ENCODE assay signal across 8 mouse cellular contexts in the genomic region with DNA sequence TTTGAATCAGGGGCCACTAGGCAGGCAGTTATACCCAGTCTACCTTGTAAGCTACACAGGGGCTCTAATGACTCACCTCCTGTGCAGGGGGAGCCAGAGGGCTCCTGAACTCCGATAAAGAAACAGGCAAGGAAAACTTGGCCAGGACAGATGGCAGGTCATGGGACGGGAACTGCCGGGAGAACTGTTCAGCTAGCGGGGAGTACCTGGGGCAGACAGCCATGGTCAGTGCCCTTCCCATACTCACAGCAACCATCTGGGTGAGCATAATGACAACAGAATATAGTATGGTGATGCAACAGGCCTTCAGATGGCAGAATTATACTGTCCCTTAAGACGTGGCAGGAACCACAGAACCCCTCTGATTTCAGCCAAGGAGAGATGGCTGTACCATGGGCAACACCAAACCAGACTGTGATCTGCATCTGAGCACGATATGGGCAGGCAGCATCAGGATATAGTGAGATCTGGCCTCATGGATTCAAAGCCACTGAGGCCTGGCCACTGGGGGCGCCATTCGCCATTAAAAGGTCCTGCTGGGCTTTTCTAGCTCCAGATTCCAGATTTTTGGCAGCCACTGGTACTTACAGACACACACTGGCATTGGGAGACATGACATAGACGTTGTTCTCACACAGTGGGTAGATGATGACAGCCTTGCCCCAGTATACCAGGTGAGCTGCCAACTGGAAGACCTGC. TPM values are rescaled to one million over a fixed set of nuclear protein-coding genes. Genes with fewer than 3 reads are reported as not detected.
DNase-seq lines count a peak whose midpoint lies in the region; ATAC-seq and TF ChIP-seq lines count a peak whose summit lies in the region.

No protein-coding gene starts in this region.

- no peak overlapping the region for H3K4me2 ChIP-seq in kidney, embryonic 15.5 days
- H3K4me2 ChIP-seq in liver, embryonic 14.5 days (ENCODE audit: low read depth) = no peak overlapping the region
- H3K4me2 ChIP-seq in neural tube, embryonic 15.5 days = no peak overlapping the region

- H3K9me3 ChIP-seq in kidney, embryonic 15.5 days (replicated peaks) = no peaks in the 10 kb centered on the region
- no peaks in the 10 kb centered on the region for H3K9me3 ChIP-seq in liver, embryonic 14.5 days (ENCODE audit: control insufficient read depth, low read length)
- no peaks in the 10 kb centered on the region for H3K9me3 ChIP-seq in neural tube, embryonic 15.5 days (replicated peaks)

- TF ChIP-seq CTCF in liver, embryonic 14.5 days (IDR thresholded peaks at IDR 0.05; ENCODE audit: low read depth) = peak; percentile 93

- TF ChIP-seq EP300 in liver, embryonic 14.5 days (IDR thresholded peaks at IDR 0.05; ENCODE audit: low read depth) = no peak

- peaks cover 24% of the 10 kb centered on the region for H3K4me1 ChIP-seq in kidney, embryonic 15.5 days
- H3K4me1 ChIP-seq in liver, embryonic 14.5 days (replicated peaks; ENCODE audit: control insufficient read depth in 2 of 2, insufficient read depth in 2 of 2, low read length in 1 of 2) = peaks cover 10 to 30% of the 10 kb centered on the region in 2 experiments
- H3K4me1 ChIP-seq in neural tube, embryonic 15.5 days = peaks cover 53% of the 10 kb centered on the region

- DNase-seq in kidney, adult 9 months = peak; percentile 66
- DNase-seq in MN1 (ENCODE audit: low spot score) = peak; percentile 79
- DNase-seq in cerebellum, adult 9-11 months = peak; percentile 78
- DNase-seq in liver, embryonic 14.5 days (ENCODE audit: low read depth in 3 of 3, low spot score in 3 of 3) = no peak
- DNase-seq in urinary bladder, postnatal 10 days (ENCODE audit: low spot score) = no peak

- H3K27ac ChIP-seq in kidney, embryonic 15.5 days = no peak overlapping the region
- H3K27ac ChIP-seq in liver, embryonic 14.5 days = no peak overlapping the region; the same call in 1 of the 2 replicates
- peak overlapping the region; percentile 68 for H3K27ac ChIP-seq in neural tube, embryonic 15.5 days (replicated peaks)

- WGBS in kidney, embryonic 15.5 days = 65% methylated on average over 9 of the region's 9 CpGs
- 58% methylated on average over 9 of the region's 9 CpGs for WGBS in liver, embryonic 14.5 days (ENCODE audit: insufficient replicate concordance)
- 58% methylated on average over 9 of the region's 9 CpGs for WGBS in neural tube, embryonic 15.5 days

- H3K36me3 ChIP-seq in kidney, embryonic 15.5 days = peaks cover 84% of the 10 kb centered on the region
- H3K36me3 ChIP-seq in liver, embryonic 14.5 days (replicated peaks; ENCODE audit: control insufficient read depth, insufficient read depth, low read depth) = peaks cover 85% of the 10 kb centered on the region
- peaks cover 43% of the 10 kb centered on the region for H3K36me3 ChIP-seq in neural tube, embryonic 15.5 days

- no peak overlapping the region for H3K4me3 ChIP-seq in kidney, embryonic 15.5 days (replicated peaks)
- no peak overlapping the region for H3K4me3 ChIP-seq in liver, embryonic 14.5 days (ENCODE audit: insufficient read depth in 1 of 2, low read depth in 2 of 2, low read length in 2 of 2)
- H3K4me3 ChIP-seq in neural tube, embryonic 15.5 days (replicated peaks) = no peak overlapping the region

- no peaks in the 10 kb centered on the region for H3K27me3 ChIP-seq in kidney, embryonic 15.5 days
- no peaks in the 10 kb centered on the region for H3K27me3 ChIP-seq in liver, embryonic 14.5 days (ENCODE audit: control insufficient read depth, insufficient read depth, low read length)
- no peaks in the 10 kb centered on the region for H3K27me3 ChIP-seq in neural tube, embryonic 15.5 days (replicated peaks)

- no peak overlapping the region for H3K9ac ChIP-seq in kidney, embryonic 15.5 days
- no peak overlapping the region for H3K9ac ChIP-seq in liver, embryonic 14.5 days (replicated peaks)
- H3K9ac ChIP-seq in neural tube, embryonic 15.5 days (replicated peaks) = no peak overlapping the region

- ATAC-seq in kidney, embryonic 15.5 days (replicated peaks; ENCODE audit: low FRiP score) = no peak
- 0 out of 2 replicates have a peak, but pooled peaks have one; percentile 18 for ATAC-seq in granulocyte monocyte progenitor cell, adult 5-6 weeks (replicated peaks; ENCODE audit: poor library complexity, severe bottlenecking)
- peak; percentile 12; the same call in 1 of the 2 replicates for ATAC-seq in liver, embryonic 14.5 days (ENCODE audit: insufficient read depth)
- no peak for ATAC-seq in neural tube, embryonic 15.5 days (ENCODE audit: low FRiP score)

RNA-seq across cellular contexts. Expression of gene Mpg, which starts 10.6 kb away (rescaled TPM):
- polyA plus RNA-seq in kidney, embryonic 15.5 days (2015; fragmentation: Nextera tagmentation; extraction: Ambion mirVana) = 33.5 and 36.1 TPM in 2 replicates
- 11.6 and 12.9 TPM in 2 replicates for total RNA-seq in granulocyte monocyte progenitor cell, adult 5-6 weeks (2014; fragmentation: Nextera tagmentation)
- 4.4 and 5.7 TPM in 2 replicates for total RNA-seq in granulocyte monocyte progenitor cell, adult 5-6 weeks (2017)
- polyA plus RNA-seq in liver, embryonic 14.5 days (2012; rRNA removed) = 8.1 and 9.9 TPM in 2 replicates
- polyA plus RNA-seq in liver, embryonic 14.5 days (2014; fragmentation: Nextera tagmentation; extraction: Ambion mirVana) = 17.0 and 18.1 TPM in 2 replicates
- polyA plus RNA-seq in neural tube, embryonic 15.5 days (2015; fragmentation: Nextera tagmentation; extraction: Ambion mirVana) = 33.9 and 37.8 TPM in 2 replicates

RNA-seq across cellular contexts. Expression of gene Rhbdf1, which starts 14.8 kb away (rescaled TPM):
- polyA plus RNA-seq in kidney, embryonic 15.5 days (2015; fragmentation: Nextera tagmentation; extraction: Ambion mirVana) = 48.7 and 55.4 TPM in 2 replicates
- total RNA-seq in granulocyte monocyte progenitor cell, adult 5-6 weeks (2014; fragmentation: Nextera tagmentation) = 0.26 TPM in 1 of 2 replicates, not detected in the other
- 1.0 TPM in 1 of 2 replicates, not detected in the other for total RNA-seq in granulocyte monocyte progenitor cell, adult 5-6 weeks (2017)
- polyA plus RNA-seq in liver, embryonic 14.5 days (2012; rRNA removed) = 5.8 and 6.2 TPM in 2 replicates
- 3.0 and 4.4 TPM in 2 replicates for polyA plus RNA-seq in liver, embryonic 14.5 days (2014; fragmentation: Nextera tagmentation; extraction: Ambion mirVana)
- polyA plus RNA-seq in neural tube, embryonic 15.5 days (2015; fragmentation: Nextera tagmentation; extraction: Ambion mirVana) = 23.8 and 28.4 TPM in 2 replicates

RNA-seq across cellular contexts. Expression of gene Nprl3, which starts 30.6 kb away (rescaled TPM):
- 38.8 and 43.9 TPM in 2 replicates for polyA plus RNA-seq in kidney, embryonic 15.5 days (2015; fragmentation: Nextera tagmentation; extraction: Ambion mirVana)
- 25.3 and 28.6 TPM in 2 replicates for total RNA-seq in granulocyte monocyte progenitor cell, adult 5-6 weeks (2014; fragmentation: Nextera tagmentation)
- 17.7 and 18.6 TPM in 2 replicates for total RNA-seq in granulocyte monocyte progenitor cell, adult 5-6 weeks (2017)
- polyA plus RNA-seq in liver, embryonic 14.5 days (2012; rRNA removed) = 36.8 and 44.5 TPM in 2 replicates
- polyA plus RNA-seq in liver, embryonic 14.5 days (2014; fragmentation: Nextera tagmentation; extraction: Ambion mirVana) = 16.5 and 16.8 TPM in 2 replicates
- 38.8 and 42.5 TPM in 2 replicates for polyA plus RNA-seq in neural tube, embryonic 15.5 days (2015; fragmentation: Nextera tagmentation; extraction: Ambion mirVana)

RNA-seq across cellular contexts. Expression of gene Snrnp25, which starts 31.6 kb away (rescaled TPM):
- polyA plus RNA-seq in kidney, embryonic 15.5 days (2015; fragmentation: Nextera tagmentation; extraction: Ambion mirVana) = 59.6 and 60.9 TPM in 2 replicates
- 50.3 and 58.3 TPM in 2 replicates for total RNA-seq in granulocyte monocyte progenitor cell, adult 5-6 weeks (2014; fragmentation: Nextera tagmentation)
- total RNA-seq in granulocyte monocyte progenitor cell, adult 5-6 weeks (2017) = 75.1 and 78.0 TPM in 2 replicates
- 56.8 and 67.9 TPM in 2 replicates for polyA plus RNA-seq in liver, embryonic 14.5 days (2012; rRNA removed)
- polyA plus RNA-seq in liver, embryonic 14.5 days (2014; fragmentation: Nextera tagmentation; extraction: Ambion mirVana) = 93.1 and 111 TPM in 2 replicates
- 45.6 and 54.3 TPM in 2 replicates for polyA plus RNA-seq in neural tube, embryonic 15.5 days (2015; fragmentation: Nextera tagmentation; extraction: Ambion mirVana)

RNA-seq across cellular contexts. Expression of gene Il9r, which starts 36.8 kb away (rescaled TPM):
- not detected in 2 replicates for polyA plus RNA-seq in kidney, embryonic 15.5 days (2015; fragmentation: Nextera tagmentation; extraction: Ambion mirVana)
- total RNA-seq in granulocyte monocyte progenitor cell, adult 5-6 weeks (2014; fragmentation: Nextera tagmentation) = not detected in 2 replicates
- not detected in 2 replicates for total RNA-seq in granulocyte monocyte progenitor cell, adult 5-6 weeks (2017)
- polyA plus RNA-seq in liver, embryonic 14.5 days (2012; rRNA removed) = 0.11 and 0.16 TPM in 2 replicates
- 0.08 and 0.18 TPM in 2 replicates for polyA plus RNA-seq in liver, embryonic 14.5 days (2014; fragmentation: Nextera tagmentation; extraction: Ambion mirVana)
- 1.5 TPM in 1 of 2 replicates, not detected in the other for polyA plus RNA-seq in neural tube, embryonic 15.5 days (2015; fragmentation: Nextera tagmentation; extraction: Ambion mirVana)

Comparison
In these comparisons a context has a peak if more than half of its experiments do, and no peak if none do; other contexts are left out.
1. DNase-seq: peak in kidney, adult 9 months (single experiment), MN1 (single experiment) and cerebellum, adult 9-11 months (single experiment); none in liver, embryonic 14.5 days (0 of 3) and urinary bladder, postnatal 10 days (single experiment).
2. ATAC-seq: peak in granulocyte monocyte progenitor cell, adult 5-6 weeks (single experiment) and liver, embryonic 14.5 days (single experiment); none in kidney, embryonic 15.5 days (single experiment) and neural tube, embryonic 15.5 days (single experiment).